Mouse (Mus musculus) liver, adult 2 months (tissue): Measurements from ENCODE around the gene Tmem179.

ENCODE experiments used
- CTCF ChIP-seq: fragments of 200-500 bp; IDR thresholded peaks from 2 replicates; pipeline ENCODE4 v1.5.1; 2011; ENCODE audit warnings: low read depth, low read length, control low read depth
- POLR2A ChIP-seq: fragments of 200-500 bp; IDR thresholded peaks from 2 replicates; pipeline ENCODE4 v1.6.1; 2011; ENCODE audit warnings: low read length, control low read depth; ENCODE audit not compliant: insufficient read depth; ENCODE audit errors: extremely low read depth

GRCm38 (mm10) chr12:112544946-112545701 is 28.6 kb upstream of the Tmem179 start:
- TF ChIP-seq POLR2A (no peak), CTCF (no peak)
